Mouse (Mus musculus) cerebellum, adult 2 months (tissue): ENCODE data around the gene Dvl2. TPM values are rescaled to one million over a fixed set of nuclear protein-coding genes. Genes with fewer than 3 reads are reported as not detected.

Experiments
- DNase-seq, 2 experiments: peaks; one replicate each; pipeline ENCODE4 v3.0.0; 2021
- H3K27ac ChIP-seq: fragments of 200-500 bp; 2 replicates; pipeline ENCODE4 v1.5.1; 2012; ENCODE audit warnings: low read length, control low read depth, inconsistent platforms; ENCODE audit not compliant: insufficient read depth
- H3K27me3 ChIP-seq: fragments of 200-500 bp; 2 replicates; pipeline ENCODE4 v1.6.1; 2012; ENCODE audit warnings: inconsistent platforms, mild to moderate bottlenecking, low read length, moderate library complexity; ENCODE audit not compliant: control insufficient read depth, insufficient read depth
- H3K4me1 ChIP-seq: fragments of 200-500 bp; 2 replicates; pipeline ENCODE4 v1.6.1; 2011; ENCODE audit warnings: low read length; ENCODE audit not compliant: control insufficient read depth, insufficient read depth
- H3K4me3 ChIP-seq: fragments of 200-500 bp; replicated peaks from 2 replicates; pipeline ENCODE3; 2011; ENCODE audit warnings: mild to moderate bottlenecking, low read depth, low read length, control low read depth; ENCODE audit not compliant: insufficient read depth
- CTCF ChIP-seq: fragments of 200-500 bp; IDR thresholded peaks from 2 replicates; pipeline ENCODE4 v1.5.1; 2011; ENCODE audit warnings: low read depth, mild to moderate bottlenecking, control low read depth, low read length, moderate library complexity, borderline replicate concordance; ENCODE audit not compliant: insufficient read depth
- POLR2A ChIP-seq: fragments of 200-500 bp; IDR thresholded peaks from 2 replicates; pipeline ENCODE4 v1.6.1; 2011; ENCODE audit warnings: low read length, control low read depth, borderline replicate concordance; ENCODE audit not compliant: insufficient read depth
- WGBS: fragments of 180-500 bp; shearing (Covaris S2); methylation state at CpG from one replicate; pipeline ENCODE4 v1.1.7; 2018; 5-methylcytosine and 5-hydroxymethylcytosine counted together
- polyA plus RNA-seq: library from polyadenylated mRNA; depleted of rRNA; stranded (reverse); fragments of >200 nt; gene quantifications from 2 replicates; pipeline ENCODE4 v1.2.3, GENCODE M21; 2012

The Dvl2 gene
- polyA plus RNA-seq, 1 experiment = 27.2 TPM

DNA sequence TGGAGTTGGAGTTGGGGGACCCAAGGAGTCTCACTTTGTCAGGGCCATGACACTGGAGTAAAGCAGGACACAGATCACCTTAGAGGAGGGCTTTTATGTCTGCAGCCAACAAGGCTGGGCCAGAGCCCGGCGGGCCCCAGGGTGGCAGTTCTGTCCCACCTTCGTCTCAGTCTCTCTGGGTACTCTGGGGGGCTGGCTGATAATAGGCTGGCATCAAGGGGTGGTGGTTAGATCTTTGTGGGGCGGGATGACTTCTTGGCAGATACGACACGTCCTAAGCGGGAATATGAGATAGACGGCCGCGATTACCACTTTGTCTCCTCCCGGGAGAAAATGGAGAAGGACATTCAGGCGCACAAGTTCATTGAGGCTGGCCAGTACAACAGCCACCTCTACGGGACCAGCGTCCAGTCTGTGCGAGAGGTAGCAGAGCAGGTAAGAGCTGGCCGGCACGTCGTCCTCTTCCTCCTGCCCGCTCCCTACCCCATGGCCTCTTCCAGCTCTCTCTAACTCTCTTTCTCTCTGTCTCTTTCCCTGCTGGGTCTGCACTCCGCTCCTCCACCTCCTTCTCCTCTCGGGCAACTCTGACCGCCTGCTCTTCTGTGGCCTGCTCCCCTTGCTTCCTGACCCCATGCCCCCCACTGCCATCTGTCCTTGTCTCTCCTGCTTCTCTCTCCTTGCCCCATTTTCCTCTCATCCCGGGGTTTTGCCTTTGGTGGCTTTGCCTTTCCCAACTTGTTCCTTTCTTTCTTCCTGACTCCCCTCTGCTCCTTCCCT is 42.1 kb downstream of the Dvl2 start:
- Histone ChIP-seq H3K4me1 (peaks cover 21% of the 10 kb centered on the region), H3K27me3 (no peaks in the 10 kb centered on the region), H3K4me3 (no peak overlapping the region), H3K27ac (0 out of 2 replicates have a peak overlapping the region, but pooled peaks have one; percentile 18)
- WGBS = 71% methylated on average over 23 of the region's 23 CpGs
- TF ChIP-seq CTCF (no peak), POLR2A (no peak)
- DNase-seq = peak in 1 of 2 experiments; percentile 51

DNA sequence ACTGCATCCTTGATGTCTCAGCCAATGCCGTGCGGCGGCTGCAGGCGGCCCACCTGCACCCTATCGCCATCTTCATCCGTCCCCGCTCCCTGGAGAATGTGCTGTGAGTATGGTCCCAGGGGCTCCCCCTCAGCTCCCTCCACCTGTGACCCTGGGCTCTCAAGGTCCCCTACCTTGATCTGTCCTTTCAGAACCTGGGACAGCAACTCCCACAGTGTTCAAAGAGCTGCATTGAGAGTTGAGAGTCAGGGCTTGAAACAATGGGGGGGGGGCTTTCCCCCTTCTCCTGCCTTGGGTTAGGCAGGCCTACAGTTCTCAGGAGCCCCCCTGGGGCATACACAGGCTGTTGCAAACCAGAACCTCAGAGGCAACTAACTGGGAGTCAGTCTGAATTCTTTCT is 43.3 kb downstream of the Dvl2 start:
- 70% methylated on average over 7 of the region's 7 CpGs for WGBS
- 0 out of 2 replicates have a peak overlapping the region, but pooled peaks have one; percentile 13 for H3K27ac ChIP-seq
- TF ChIP-seq POLR2A = no peak
- H3K4me1 ChIP-seq = peaks cover 21% of the 10 kb centered on the region
- H3K4me3 ChIP-seq = no peak overlapping the region
- no peaks in the 10 kb centered on the region for H3K27me3 ChIP-seq
- DNase-seq = no peak

DNA sequence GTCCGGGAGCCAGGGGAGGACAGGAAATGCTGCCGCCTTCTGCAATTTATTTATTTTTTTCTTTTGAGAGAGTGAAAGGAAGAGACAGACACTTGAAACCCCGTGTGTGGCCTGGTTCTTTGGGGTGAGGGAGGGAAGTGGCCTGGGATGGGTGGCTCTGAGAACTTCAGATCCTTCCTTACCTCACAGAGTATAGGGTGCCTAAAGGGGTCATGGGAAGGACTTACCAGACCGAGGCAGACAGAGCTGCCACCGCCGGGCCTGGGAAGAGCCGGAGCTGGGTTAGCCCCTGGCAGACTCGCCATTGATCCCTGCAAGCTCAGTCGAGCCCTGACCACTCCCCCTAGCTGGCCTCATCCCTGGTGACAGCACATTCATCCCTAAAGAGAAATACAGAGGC is 45.0 kb downstream of the Dvl2 start:
- no peaks in the 10 kb centered on the region for H3K27me3 ChIP-seq
- H3K4me3 ChIP-seq = no peak overlapping the region
- WGBS = 46% methylated on average over 9 of the region's 9 CpGs
- DNase-seq = no peak
- H3K4me1 ChIP-seq = peaks cover 11% of the 10 kb centered on the region
- no peak for TF ChIP-seq CTCF
- no peak for TF ChIP-seq POLR2A
- no peak overlapping the region for H3K27ac ChIP-seq

DNA sequence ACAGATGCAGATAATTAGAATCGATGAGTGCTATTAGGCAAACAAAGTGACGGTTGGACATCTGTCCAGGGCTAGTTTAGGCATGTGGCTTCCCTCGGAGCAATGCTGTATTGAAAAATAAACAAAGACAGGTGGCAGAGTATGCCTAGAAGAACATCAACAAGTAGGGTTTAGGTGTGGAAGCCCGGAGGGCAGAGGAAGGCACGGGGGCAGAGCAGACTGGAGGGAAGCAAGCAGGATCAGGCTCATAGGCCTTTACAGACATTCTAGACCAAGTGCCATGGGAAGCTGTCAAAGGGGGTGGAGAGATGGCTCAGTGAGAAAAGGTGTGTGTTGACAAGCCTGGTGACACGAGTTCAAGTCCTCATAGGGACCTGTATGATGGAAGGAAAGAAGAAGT is 49.0 kb downstream of the Dvl2 start:
- Histone ChIP-seq H3K4me3 (no peak overlapping the region), H3K27me3 (no peaks in the 10 kb centered on the region), H3K4me1 (peaks cover 7% of the 10 kb centered on the region), H3K27ac (no peak overlapping the region)
- DNase-seq = no peak
- WGBS = 54% methylated on average over 6 of the region's 6 CpGs
- TF ChIP-seq POLR2A (no peak), CTCF (no peak)

GRCm38 (mm10) chr11:70049816-70050215 is 49.4 kb downstream of the Dvl2 start:
- peaks cover 7% of the 10 kb centered on the region for H3K4me1 ChIP-seq
- no peak overlapping the region for H3K27ac ChIP-seq
- WGBS = 56% methylated on average over 10 of the region's 10 CpGs
- no peak for TF ChIP-seq POLR2A
- TF ChIP-seq CTCF = peak; percentile 15; the same call in 1 of the 2 replicates
- no peak overlapping the region for H3K4me3 ChIP-seq
- no peaks in the 10 kb centered on the region for H3K27me3 ChIP-seq
- DNase-seq = no peak

DNA sequence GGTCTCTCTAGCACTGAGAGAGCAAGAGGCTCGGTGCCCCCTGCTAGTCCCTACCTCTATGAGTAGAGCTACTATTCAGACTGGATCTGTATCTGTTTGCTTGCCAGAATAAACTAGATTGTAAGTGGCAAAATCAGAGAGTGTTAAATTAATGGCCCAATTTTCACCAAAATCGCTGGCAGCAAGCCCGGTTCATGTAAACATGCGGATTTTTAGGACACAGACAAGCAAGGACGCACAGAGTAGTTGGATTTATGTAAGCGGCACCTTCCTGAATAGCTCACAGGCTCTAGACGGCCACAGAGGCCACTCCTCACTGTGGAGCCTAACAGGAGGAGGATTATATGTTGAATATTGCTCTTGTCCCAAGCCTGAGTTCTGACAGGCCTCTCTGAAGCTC is 52.8 kb downstream of the Dvl2 start:
- TF ChIP-seq CTCF = no peak
- DNase-seq = peak in 1 of 2 experiments; percentile 42
- no peak overlapping the region for H3K27ac ChIP-seq
- peaks cover 7% of the 10 kb centered on the region for H3K4me1 ChIP-seq
- H3K4me3 ChIP-seq = no peak overlapping the region
- WGBS = 43% methylated on average over 7 of the region's 7 CpGs
- no peaks in the 10 kb centered on the region for H3K27me3 ChIP-seq

GRCm38 (mm10) chr11:70053898-70054570 is 53.6 kb downstream of the Dvl2 start, which contains the start of gene Asgr1:
Gene Asgr1, plus strand, starts transcription at chr11:70054085.
- H3K4me1 ChIP-seq = peaks cover 7% of the 10 kb centered on the region
- no peak within 1 kb of the TSS for H3K4me3 ChIP-seq
- 86% methylated on average over 10 of the region's 10 CpGs for WGBS
- no peak for TF ChIP-seq POLR2A
- no peak for TF ChIP-seq CTCF
- DNase-seq = no peak
- no peak within 1 kb of the TSS for H3K27ac ChIP-seq
- H3K27me3 ChIP-seq = no peaks in the 10 kb centered on the region
